Mouse (Mus musculus) cerebellum, adult (tissue): ENCODE results near the gene Atg16l2.

Source experiments
- ATAC-seq: cut with Nextera tagmentation; 2 replicates; pipeline ENCODE4 v1.9.2; 2017; ENCODE audit warnings: mild to moderate bottlenecking, moderate library complexity, mixed read lengths; ENCODE audit not compliant: insufficient number of reproducible peaks, low FRiP score, low TSS enrichment

Atg16l2 gene

DNA sequence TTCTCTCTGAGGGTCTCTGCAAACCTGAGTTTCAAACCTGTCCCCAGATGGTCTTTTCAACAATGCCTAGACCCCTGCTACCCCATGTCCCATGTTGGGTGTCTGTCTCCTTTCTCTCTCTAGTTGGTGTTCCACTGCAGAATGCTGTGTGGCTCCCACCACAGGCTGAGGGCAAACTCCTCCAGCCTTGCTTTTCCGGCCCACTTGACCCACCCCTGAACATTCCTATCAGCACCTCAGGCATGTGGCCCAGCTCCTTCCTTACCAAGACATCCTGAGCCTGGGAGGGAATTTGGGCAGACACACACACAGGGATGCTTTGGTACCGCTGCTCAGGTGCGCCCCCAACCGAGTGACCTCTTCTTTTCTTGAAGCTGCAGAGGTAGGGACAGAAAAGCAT lies 8.4 kb downstream of the Atg16l2 start:
- no peak for ATAC-seq

DNA sequence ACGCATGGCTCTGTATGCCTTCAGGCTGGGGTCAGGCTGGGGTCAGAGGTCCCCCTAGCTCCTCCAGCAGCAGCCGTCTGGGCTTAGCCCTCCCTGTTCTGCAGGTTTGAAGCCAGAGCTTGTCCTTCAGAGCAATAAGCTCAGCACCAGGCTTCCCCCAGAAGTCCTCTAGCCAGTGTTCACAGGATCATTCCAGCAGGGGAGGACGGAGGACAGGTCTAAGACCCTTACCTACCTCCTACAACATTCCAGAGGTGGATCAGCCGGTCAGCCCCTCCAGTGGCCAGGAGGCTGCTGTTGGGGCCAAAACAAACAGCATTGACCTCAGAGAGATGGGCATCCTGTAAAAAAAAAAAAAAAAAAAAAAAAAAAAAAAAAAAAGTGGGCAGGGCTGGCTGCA lies 8.9 kb downstream of the Atg16l2 start:
- ATAC-seq: no peak

DNA sequence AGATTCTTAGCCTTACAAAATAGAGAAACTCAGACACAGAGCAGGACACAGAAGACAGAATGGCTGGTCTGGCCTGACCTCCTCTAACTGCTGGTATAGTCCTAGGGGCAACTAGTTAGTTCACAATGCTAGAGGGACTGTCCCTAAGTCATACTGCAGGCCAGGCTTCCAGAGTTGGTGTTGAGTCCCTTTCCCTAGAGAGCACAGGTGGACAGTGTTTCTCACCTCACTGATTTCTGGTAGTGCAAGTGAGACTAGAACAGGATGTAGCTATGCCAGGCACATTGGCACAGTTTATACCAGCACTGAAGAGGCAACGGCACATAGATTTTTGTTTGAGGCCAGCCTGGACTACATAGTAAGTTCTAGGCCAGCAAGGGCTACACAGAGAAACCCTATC lies 9.4 kb downstream of the Atg16l2 start:
- no peak for ATAC-seq

DNA sequence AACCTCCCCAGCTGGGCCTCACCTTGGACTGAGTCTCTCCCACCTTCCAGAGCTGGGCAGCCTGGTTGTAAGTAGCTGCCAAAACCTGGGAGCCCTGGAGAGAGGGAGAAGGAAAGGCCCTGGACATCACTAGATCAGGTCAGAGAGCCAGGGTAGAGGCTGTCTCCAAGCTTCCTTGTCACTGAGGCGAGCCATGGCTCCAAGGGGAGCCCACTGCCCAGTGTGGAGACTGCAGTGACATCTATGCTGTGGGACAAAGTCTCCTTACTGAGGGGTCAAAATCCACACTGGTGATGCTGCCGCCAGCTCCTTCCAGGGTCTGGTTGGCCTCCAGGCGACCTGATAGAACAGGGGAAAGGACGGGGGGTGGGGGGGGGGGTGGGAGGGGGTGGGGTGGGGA lies 10.0 kb downstream of the Atg16l2 start:
- no peak for ATAC-seq

DNA sequence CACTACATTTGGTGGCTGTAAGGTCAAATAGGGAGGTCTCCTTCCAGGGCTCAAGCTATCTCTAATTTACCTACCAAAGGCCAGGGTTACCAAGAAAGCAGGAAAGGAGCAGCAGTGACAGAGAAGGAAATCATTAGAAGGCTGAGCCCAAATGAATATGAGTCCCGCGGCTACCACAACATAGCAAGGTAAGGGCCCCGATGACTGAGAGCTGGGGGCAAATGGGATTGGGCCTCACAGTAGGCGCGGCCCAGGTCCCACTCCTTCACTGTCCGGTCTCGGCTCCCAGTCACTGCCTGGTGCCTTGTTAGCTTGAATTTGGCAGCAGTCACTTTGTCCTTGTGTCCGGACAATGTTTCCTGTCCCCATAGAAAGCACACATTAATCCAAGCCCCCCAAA lies 10.4 kb downstream of the Atg16l2 start:
- no peak for ATAC-seq

DNA sequence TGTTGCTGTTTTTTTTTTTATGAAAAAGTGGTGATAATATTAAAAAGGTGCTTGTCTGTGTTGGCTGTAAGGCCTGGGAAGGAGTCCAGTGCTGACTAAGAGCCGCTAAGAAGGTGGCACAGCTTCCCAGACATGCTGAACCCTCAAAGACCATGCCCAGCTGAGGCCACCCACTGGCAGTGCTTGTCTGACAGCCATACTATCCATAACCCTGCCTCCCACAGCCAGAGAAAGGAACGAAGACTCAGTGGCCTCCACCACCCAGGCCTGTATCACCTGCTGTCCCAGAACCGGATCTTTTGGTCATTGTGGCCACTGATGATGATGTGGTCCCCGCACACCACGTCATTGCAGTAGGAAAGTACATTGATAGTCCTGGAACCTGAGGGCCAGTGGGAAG lies 10.8 kb downstream of the Atg16l2 start:
- ATAC-seq: no peak

DNA sequence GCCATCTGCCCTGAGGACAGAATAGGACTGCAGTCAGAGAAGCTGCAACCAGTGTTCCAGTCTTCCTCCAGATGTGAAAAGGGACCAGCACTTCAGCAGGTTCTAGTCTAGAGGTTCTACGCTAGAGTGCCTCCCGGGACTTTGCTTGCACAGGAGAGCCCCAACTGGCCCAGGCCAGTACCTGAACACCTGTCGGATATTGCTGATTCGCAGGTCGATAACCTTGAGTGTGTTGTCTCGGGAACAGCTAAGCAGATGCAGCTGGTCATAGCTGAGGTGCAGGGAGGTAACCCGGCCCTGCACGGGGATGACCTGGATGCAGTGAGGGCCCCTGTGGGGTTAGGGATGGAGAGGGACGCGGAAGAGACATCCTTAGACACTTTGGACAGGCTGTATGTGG lies 11.7 kb downstream of the Atg16l2 start:
- ATAC-seq: no peak

DNA sequence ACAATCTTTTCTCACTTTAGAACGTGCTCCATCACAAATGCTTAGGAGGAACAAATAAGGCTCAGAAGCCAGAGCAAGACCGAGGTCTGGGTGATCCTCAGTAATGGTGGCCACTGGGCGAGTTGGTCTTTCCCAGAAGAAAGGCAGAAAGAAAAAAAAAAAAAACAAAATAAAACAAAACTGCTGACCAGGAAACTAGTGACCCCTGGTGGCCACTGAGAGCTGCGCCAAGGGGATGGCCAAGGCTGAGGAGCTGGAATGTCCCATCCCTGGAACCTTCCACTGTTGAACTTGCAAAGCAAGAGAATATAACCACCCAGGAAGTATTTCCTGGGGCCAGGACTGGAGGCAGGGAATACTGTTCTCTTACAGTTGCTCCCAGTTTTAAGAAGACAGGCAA lies 13.6 kb downstream of the Atg16l2 start:
- no peak for ATAC-seq

DNA sequence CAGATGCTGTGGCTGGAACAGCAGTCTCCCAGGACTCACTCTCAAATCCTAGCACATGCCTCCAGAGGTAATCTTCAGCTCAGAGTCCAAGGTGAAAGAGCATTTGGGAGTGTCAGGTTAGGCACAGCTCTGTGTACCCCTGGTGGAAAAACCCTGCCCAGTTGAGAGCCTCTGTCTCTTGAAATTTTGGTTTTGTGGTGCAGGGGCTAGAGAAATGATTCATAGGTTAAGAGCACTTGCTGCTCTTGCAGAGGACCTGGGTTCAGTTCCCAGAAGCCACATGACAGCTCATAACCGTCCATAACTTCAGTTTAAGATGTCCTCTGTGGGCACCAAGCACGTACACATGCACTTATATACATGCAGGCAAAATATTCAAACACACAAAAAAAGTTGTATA lies 14.2 kb downstream of the Atg16l2 start:
- no peak for ATAC-seq

DNA sequence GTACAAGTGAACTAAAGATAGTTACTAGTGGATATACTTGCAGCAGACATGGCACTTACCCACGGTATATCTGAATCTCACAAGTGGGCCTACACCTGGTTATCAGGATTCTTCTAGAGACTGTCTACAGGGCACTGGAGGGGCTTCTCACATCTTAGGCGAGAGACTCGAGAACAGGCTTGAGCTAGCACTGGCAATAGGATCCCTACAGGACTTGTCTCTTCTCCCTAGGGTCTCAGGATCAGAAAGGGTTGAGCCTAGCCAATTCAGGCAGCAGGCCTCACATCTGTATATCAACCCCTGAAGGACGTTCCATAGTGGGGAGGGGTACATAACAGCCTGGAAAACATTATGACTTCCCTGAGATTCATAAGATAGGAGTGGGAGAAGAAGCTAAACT lies 15.2 kb downstream of the Atg16l2 start:
- ATAC-seq: no peak

DNA sequence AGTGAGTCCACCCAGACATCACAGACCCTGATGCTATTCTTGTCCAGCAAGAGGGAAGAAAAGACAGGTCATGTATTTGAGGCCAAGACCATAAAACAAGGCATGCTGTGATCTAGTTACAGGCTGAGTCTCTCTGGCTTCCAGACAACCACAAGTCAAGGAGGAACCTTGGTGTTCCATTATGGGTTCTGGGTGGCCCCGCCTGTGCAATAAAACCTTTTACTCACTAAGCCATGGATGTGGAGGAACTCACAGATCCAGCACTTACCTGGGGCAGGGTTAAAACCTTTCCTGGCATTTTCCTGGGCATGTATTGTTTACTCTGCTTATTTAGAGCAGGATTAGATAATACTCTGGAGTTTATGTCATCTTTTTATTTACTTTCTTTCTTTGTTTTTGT lies 17.5 kb downstream of the Atg16l2 start:
- ATAC-seq: no peak

DNA sequence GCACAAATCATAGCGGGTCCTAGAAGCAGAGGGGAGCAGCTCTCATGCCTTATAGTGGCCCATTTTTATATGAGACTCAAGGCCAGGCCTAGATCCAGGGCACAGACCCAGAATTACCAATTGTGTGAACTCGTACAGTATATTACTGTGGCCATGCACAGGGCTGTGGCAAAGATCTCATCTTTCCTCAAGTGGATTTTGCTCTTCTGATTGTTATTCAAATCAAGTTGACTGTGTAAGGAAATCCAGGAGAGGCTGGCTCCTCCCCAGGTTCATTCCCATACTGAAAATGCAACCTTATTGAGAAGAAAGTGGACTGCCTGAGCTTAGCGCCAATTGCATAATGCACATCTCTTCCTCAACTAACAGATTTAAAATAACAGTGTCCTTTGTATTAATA lies 19.3 kb downstream of the Atg16l2 start:
- ATAC-seq: no peak

DNA sequence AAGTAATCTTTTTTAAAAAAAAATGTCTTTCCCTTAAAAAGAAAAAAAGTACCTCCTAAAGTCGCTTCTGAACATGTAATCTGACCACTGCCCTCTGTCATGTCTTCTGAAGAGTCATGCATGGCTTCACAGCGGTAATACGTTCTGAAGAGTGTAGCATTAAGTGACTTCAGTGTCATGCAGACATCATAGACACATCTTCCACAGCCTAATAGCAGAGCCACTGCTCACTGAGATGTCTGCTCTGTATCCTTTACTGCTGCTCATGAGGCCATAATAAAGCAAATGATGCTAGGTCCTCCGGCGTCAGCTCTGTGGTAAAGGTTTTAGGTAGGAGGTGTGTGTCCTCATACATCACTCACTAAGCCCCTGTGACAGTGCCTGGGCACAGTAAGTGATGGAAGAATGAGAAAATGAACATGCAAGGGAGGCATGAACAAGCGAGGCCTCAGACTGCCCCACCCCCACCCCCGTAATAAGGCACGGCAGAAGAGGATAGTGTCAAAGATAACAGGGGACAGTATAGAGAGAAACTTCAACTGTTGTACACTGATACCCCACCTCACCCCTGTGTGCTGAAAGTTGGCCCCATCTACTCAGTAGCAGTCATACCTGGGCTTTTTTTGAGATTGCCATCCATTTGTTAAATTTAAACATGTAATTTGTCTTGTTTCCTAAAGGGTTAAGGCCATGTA lies 29.4 kb downstream of the Atg16l2 start:
- no peak for ATAC-seq

DNA sequence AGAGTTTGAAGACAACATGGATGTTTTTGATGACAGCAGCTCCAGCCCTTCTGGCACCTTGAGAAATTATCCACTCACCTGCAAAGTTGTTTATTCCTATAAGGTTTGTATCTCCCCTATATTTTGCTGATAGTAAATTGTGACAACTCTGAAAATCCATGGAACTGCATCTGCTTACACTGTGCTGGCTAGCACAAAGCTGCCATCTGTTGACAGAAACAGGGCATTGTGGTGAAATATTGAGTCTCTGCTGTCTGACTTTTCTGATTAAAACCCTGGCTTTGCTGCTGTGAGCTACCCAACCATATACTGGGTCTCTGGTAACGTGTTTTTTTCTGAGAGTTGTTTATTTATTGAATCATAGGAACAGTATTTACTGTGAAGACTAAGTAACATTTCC lies 30.4 kb downstream of the Atg16l2 start:
- ATAC-seq: no peak

DNA sequence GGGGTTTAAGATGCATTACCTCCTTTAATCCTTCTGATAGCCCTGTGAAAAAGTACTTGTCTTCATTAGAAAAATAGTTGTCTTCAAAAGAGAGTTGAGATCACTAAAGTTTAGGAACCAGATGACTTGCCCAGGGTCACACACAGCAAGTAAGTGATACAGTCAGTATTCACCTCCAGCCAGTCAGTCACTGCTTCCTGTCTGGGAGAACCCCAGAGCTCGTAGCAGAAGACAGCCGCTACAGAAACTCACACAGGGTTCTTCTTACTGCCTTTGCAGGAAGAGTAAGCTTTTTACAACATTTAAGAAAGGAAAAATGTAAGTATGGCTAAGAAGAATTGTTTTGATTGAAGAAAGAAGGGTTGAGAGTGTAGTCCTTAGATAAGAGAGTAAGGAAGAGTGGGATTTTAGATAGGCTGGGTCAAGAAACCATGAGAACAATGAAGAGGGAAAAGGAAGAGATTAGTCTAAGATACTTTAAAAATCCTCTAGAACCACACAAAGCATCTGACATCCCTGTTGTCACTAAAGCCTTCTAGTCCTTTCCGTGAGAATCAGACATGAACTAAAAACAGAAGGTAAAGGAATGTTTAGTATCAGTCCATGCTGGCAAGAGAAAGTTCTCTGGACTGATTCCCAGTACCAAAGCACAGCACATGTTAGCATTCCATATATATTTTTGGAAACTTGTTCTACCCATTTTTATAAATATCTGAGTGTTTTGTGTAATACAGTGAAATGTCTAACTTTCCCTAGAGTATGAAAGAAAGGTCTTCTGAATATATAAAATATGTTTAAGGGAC lies 34.4 kb downstream of the Atg16l2 start:
- ATAC-seq: no peak

DNA sequence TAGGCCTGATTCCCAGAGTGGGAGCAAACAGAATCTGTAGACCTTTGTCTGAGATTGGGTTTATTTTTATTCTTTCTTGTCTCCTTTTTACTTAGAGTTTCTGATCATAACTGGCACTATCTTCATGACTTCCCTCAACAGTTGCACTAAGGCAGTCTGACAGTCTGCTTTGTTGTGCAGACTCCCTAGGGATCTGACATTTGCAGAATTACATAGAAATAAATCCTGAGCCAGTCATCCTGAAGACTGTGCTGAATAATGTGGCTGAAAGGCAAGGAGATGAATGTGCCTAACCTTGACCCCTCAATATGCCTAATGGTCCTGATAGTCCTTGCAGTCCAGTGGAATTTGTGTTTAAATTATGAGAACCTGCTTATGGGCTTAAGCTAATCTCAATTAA lies 38.5 kb downstream of the Atg16l2 start:
- no peak for ATAC-seq

DNA sequence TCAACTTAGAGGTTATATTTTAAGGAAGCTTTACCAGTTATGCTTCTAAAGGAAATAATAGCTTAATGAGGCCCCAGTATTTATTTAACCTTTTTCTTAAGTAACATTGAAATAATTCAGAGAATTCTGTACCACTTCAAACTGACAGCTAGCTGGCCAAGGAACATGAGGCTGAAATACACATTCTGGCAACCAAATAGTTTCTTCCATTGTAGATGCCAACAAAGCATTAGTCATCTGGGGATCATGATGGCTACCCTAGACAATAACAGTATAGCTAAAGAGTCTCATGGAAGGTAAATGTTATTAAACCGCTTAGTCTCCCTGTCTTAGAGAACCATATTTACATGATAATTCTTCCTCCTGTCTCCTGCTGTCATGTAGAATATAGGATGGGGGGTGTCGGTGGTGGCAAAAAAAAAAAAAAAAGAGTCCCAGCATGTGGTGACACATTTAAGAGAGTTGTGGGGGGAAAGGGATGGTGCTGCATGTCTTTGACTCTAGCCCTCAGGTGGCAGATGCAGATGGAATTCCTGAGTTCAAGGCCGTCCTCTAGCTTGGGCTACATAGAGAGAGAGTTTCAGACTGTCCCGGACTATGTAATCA lies 40.0 kb downstream of the Atg16l2 start:
- ATAC-seq: no peak

DNA sequence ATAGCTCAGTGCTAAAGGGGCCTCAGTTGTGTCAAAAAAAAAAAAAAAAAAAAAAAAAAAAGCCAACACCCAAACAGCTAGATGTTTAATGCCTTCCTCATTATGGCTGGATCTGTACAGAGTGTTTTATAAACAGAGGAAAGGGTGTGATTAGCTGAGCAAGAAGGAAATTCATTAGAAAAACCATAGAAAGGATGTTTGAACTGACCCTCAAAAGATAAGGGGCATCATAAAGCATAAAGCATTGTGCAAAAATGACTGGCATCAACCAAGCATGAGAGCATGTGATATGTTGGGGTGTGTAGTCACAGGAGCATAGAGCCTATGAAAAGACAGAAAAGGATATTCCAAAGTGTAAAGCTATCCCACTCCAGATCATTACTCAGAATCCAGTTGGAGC lies 43.6 kb downstream of the Atg16l2 start:
- ATAC-seq: no peak

DNA sequence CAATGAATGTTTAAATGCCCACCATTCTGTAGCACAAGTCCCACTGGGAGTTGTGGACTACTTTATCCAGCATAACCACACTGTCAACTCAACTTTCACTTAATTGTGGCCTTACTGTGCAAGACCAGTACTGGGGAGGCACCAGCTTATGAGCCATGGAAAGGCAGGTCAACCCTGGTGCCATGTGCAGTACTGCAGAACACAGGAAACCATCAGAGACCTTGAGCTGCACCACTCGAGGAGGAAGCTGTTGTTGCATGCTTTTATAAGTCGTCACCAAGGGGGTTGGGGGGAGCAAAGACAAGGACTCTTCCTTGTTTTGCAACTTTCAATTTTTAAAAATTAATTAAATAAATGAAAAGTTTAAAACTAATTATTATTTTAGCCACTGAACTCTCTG lies 49.0 kb downstream of the Atg16l2 start:
- ATAC-seq: no peak

DNA sequence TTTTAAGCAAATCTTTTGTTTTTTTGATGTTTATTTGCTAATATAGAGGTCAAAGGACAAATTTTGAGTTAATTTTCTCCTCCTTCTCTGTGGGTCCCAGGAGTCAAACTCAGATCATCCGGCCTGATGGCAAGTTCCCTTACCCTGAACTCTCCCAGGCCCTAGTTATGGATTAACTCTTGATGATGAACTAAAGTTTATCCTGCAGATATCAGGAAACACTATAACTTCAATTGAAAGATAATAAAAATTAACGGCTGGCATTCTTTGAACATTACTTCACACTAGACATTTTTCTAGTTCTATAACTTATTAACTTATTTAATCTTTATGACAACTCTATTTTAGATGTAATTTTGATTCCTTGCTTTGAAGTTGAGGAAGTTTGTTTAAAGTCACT lies 52.9 kb downstream of the Atg16l2 start:
- ATAC-seq: no peak

DNA sequence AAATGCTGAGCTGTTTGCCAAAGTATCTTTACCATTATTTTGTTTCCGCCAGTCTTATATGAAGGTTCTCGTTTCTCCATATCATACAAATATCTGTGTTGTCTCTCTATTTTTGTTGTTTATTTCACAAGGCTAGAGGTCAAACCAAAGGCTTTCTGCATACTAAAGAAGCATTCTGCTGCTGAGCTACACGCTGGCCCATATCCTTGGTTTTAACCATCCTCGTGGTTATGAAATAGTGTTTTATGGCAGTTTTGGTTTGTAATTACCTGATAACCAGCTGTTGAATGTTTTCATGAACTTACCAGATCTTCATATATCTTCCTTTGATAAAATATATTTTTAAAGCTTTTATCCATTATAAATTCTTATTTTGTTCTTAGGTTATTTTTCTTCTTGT lies 53.3 kb downstream of the Atg16l2 start:
- ATAC-seq: no peak
